Mouse (Mus musculus): ENCODE measurements around the gene Nmnat2. TPM values are rescaled to one million over a fixed set of nuclear protein-coding genes. Genes with fewer than 3 reads are reported as not detected.

The Nmnat2 gene
- total RNA-seq, 2 experiments from 2014 or later: 0.28 TPM

GRCm38 (mm10) chr1:153084191-153084590 is 129.4 kb downstream of the Nmnat2 start:
- Histone ChIP-seq H3K27ac (no peak overlapping the region), H3K4me3 (no peak overlapping the region)
- intact Hi-C loops (cut with DNase I): no loop called here
- TF ChIP-seq CTCF (IDR thresholded peaks at IDR 0.05): no peak
- DNase-seq: no peak

GRCm38 (mm10) chr1:153085198-153085597 is 130.4 kb downstream of the Nmnat2 start:
- intact Hi-C loops (cut with DNase I): no loop called here
- no peak for TF ChIP-seq CTCF (IDR thresholded peaks at IDR 0.05)

GRCm38 (mm10) chr1:153087771-153088170 is 133.0 kb downstream of the Nmnat2 start:
- no peak for DNase-seq
- TF ChIP-seq CTCF (IDR thresholded peaks at IDR 0.05): no peak
- H3K4me3 ChIP-seq: no peak overlapping the region
- no peak overlapping the region for H3K27ac ChIP-seq
- intact Hi-C loops (cut with DNase I): no loop called here

More at GRCm38 (mm10) chr1:153085198-153085597, 130.4 kb downstream of the Nmnat2 start:
- no peak for DNase-seq
- Histone ChIP-seq H3K4me3 (no peak overlapping the region), H3K27ac (no peak overlapping the region)

DNA sequence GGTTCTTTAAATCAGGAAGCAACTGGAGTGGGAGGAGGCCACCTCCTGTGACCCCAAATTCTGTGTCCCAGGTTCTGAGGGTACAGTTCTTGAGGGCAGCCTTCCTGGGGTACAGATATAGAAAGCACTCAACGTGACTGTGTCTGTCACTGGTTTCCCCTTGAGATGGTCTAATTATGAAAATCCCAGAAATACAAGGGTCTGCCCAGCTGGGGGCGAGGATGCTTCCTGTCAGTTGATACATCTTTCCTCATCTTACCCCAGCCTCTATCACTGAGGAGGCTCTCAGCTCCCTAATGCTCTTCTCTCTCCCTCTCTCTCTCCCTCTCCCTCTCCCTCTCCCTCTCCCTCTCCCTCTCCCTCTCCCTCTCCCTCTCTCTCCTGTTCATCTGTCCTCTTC is 135.3 kb downstream of the Nmnat2 start:
- H3K27ac ChIP-seq: no peak overlapping the region
- peak; percentile 20; the same call in 1 of the 2 replicates for TF ChIP-seq CTCF (IDR thresholded peaks at IDR 0.05)
- no peak overlapping the region for H3K4me3 ChIP-seq
- no peak for DNase-seq
- intact Hi-C loops (cut with DNase I): loop anchor here (5.0 kb wide), 1 partner anchor 298 kb away; no protein-coding TSS in a partner anchor

DNA sequence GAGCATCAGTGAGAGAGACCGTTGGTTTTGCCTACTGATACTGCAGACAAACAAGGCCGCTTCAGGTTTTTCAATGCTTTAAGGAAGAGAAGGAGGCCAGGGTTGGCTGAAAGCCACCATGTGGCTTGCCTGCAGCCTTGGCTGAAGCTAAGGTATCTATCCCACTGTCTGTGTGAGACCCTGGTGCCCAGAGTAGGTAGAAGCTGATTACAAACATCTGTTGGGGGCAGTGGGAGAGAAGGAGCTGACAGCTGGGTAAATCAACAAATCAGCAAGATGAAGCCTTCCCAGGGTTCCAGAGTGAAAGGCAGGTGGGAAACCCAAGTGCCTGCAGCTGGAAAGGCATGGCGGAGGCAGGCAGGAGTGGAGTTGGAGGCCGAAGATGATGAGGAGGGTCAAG is 136.0 kb downstream of the Nmnat2 start:
- intact Hi-C loops (cut with DNase I): loop anchor here (5.0 kb wide), 1 partner anchor 299 kb away; no protein-coding TSS in a partner anchor
- Histone ChIP-seq H3K4me3 (no peak overlapping the region), H3K27ac (peak overlapping the region; percentile 79; the same call in 1 of the 2 replicates)
- TF ChIP-seq CTCF (IDR thresholded peaks at IDR 0.05): no peak
- DNase-seq: no peak

DNA sequence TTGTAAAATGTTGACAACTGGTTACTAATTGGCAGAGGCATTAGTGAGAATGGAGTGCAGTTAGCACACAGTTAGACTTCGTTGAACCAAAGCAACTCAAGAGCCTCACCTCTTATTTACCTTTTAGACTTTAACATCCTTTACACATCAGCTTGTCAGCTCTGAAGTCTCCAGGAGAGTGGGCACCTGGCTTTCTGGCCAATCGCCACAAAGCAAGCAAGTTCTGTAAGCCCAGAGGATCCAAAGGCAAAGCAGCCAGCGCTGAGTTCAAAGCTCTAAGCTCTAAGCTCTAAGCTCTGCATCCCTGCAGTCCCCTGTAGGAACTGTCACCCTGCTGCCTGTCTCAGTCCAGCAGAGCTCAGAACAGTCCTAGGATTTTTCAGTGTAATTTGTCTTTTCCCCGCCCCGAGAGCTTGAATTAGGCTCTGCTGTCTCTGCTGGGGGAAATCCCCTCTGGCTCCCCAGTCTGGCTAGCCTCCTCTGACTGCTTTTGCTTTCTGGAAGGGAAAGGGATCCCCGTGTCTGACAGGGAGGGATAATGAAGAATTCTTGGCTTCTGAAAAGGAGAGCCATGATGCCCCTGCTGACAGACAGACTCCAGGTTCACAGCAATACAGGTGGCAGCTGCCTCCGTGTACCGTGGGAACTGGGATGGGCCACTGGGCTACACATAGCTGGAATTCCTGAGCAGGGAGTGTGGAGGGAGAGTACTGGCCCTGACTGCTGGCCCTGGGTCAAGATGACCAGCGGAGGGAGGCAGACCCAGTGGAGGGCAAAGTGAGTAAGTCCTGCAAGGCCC is 136.8 kb downstream of the Nmnat2 start:
- peak; percentile 65 for DNase-seq
- Histone ChIP-seq H3K27ac (peak overlapping the region; percentile 79), H3K4me3 (no peak overlapping the region)
- TF ChIP-seq CTCF (IDR thresholded peaks at IDR 0.05): no peak
- intact Hi-C loops (cut with DNase I): loop anchor here (5.0 kb wide), 1 partner anchor 299 kb away; no protein-coding TSS in a partner anchor

DNA sequence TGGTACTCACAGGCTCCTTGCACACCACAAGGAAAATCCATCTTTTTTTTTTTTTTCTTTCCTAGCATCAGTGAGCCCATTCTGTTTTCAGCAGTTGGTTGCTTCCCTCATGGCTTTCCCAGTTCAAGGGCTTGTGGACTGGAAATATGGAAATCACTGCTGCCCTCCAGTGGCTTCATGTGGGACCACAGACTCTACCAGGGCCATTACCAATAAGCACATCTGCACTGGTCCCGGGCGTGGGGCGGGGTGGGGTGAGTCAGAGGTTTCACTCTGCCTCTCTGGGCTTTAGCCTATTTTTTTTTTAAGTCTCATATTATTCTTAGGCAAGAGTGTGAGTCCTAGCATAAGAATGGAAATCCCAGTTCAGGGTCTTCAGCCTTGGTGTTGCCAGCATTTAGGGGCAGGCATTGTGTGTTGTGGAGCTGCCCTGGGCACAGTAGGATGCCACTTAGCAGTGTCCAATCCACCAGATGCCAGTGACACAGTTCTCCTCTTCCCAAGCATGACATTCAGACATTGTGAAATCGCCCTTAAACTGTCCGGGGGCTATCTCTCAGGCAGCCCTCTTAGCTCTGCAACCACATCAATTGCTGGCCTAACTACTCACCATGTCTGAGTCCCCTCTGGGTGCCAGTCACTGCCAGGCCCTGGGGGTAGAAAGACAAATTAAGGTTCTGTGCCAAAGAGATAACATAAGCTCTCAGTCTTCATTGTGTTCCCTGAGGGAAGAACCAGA is 137.6 kb downstream of the Nmnat2 start:
- intact Hi-C loops (cut with DNase I): loop anchor here (5.0 kb wide), 1 partner anchor 300 kb away; no protein-coding TSS in a partner anchor
- peak; percentile 68 for TF ChIP-seq CTCF (IDR thresholded peaks at IDR 0.05)
- H3K27ac ChIP-seq: peak overlapping the region; percentile 79
- H3K4me3 ChIP-seq: no peak overlapping the region
- DNase-seq: peak; percentile 89

- intact Hi-C loops (cut with DNase I): loop anchor here (5.0 kb wide), 1 partner anchor 301 kb away; no protein-coding TSS in a partner anchor
- H3K4me3 ChIP-seq: no peak overlapping the region
- DNase-seq: no peak
- no peak for TF ChIP-seq CTCF (IDR thresholded peaks at IDR 0.05)
- H3K27ac ChIP-seq: peak overlapping the region; percentile 79
Measured at GRCm38 (mm10) chr1:153093172-153093571, 138.4 kb downstream of the Nmnat2 start.

DNA sequence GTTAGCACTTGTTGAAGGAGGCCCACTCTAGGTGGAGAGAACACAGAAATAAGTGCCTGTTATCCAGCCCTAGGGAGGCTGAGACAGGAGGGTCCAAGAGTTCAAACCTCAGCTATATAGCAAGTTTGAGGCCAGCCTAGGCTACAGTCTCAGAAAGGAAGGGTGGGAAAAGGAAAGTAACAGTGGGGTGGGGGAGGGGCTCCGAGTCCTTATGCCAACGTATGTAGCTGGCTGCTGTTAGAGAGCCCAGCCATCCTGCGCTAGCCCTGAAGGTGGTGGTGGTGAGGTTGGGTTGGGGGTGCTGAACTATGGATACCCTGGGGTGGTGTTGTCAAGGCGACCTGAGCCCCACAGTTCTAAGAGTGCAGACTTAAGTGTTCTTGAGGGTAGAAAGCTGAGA is 138.8 kb downstream of the Nmnat2 start:
- no peak for TF ChIP-seq CTCF (IDR thresholded peaks at IDR 0.05)
- no peak overlapping the region for H3K4me3 ChIP-seq
- DNase-seq: no peak
- intact Hi-C loops (cut with DNase I): loop anchor here (5.0 kb wide), 1 partner anchor 301 kb away; no protein-coding TSS in a partner anchor
- peak overlapping the region; percentile 79; the same call in 1 of the 2 replicates for H3K27ac ChIP-seq

DNA sequence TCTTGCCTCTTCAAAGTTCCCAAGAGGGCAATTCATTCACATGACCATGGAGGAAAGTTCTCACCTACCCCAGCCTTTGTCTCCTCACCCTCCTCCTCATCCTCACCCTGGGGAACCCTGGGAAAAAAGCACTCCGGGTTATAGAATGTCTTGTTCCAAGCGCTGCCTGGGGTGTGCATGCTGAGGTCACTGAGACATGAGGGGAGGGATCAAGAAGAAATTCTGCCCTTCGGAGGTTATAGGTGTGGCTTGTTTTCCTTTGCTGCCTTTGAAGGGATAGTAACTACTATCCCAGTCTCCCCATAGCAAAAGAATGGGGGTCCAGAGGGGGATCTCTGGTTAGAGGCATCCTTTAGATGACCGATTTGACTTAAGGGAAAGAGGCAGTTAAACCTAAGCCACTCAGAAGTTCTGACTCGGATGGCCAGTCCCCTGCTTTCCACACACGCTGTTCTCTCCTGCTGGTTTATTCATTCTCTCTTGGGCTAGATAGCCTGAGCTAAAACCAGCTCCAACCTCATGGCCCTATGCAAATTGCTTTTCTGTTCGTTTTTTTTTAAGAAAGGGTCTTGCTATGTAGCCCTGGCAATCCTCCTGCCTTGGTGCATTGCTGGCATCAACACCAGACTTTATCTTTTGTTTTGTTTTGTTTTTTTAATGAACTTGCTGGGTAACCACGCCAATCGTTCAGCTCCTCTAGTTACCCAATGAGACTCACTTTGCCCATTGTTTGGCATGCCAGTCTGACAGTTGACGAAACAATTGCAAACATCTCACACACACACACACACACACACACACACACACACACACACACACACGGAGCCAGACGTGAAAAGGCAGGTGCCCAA is 139.7 kb downstream of the Nmnat2 start:
- intact Hi-C loops (cut with DNase I): loop anchor here (5.0 kb wide), 1 partner anchor 302 kb away; no protein-coding TSS in a partner anchor
- TF ChIP-seq CTCF (IDR thresholded peaks at IDR 0.05): no peak

DNA sequence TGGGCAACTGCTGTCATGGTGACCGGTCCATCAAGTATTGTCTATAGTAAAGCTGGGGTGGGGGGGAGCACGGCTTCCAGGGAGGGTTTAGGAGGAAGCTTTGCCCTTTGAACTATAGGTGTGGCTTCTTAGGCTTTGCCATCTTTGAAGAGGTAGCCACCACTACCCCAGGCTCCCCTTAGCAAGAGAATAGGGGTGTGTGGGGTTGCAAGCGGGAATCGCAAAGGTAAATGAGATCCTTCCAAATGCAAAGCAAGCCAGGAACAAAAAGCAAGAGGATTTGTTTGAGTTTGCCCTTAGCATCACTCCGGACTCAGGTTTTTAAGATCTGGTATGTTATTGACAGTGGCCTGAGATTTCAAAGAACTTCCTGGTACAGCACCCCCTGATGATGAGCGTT is 140.5 kb downstream of the Nmnat2 start:
- intact Hi-C loops (cut with DNase I): no loop called here
- TF ChIP-seq CTCF (IDR thresholded peaks at IDR 0.05): no peak
- Histone ChIP-seq H3K27ac (no peak overlapping the region), H3K4me3 (no peak overlapping the region)
- no peak for DNase-seq

More for the DNA sequence above, 139.7 kb downstream of the Nmnat2 start:
- Histone ChIP-seq H3K27ac (peak overlapping the region; percentile 79; the same call in 1 of the 2 replicates), H3K4me3 (no peak overlapping the region)
- DNase-seq: no peak
